17 mouse cellular contexts compared by ENCODE assay signal in genomic region chr10:126029441-126030114, GRCm38 (mm10).
DNase-seq lines count a peak whose midpoint lies in the region; ATAC-seq and TF ChIP-seq lines count a peak whose summit lies in the region.
"Had no signal": no experiment of that assay in that cellular context is flagged by ENCODE, and none has a peak within 500 bp of the region (broad histone marks: within the 10 kb centered on the region; RNA-seq: fewer than 3 reads in every experiment).

No protein-coding gene starts in this region.

- 35% methylated on average over 7 of the region's 7 CpGs for WGBS in forebrain, embryonic 13.5 days
- 13% methylated on average over 7 of the region's 7 CpGs for WGBS in limb, embryonic 13.5 days

- H3K9me3 ChIP-seq in forebrain, embryonic 13.5 days (replicated peaks) = no peaks in the 10 kb centered on the region
- no peaks in the 10 kb centered on the region for H3K9me3 ChIP-seq in limb, embryonic 13.5 days

- intact Hi-C loops in left cerebral cortex, postnatal 36 days (cut with DNase I) = no loop called here

- DNase-seq in heart, adult 11 months = peak; percentile 27
- no peak for DNase-seq in heart, postnatal 4 days
- peak; percentile 78 for DNase-seq in brain, embryonic 14.5 days (ENCODE audit: low read depth)
- DNase-seq in left cerebral cortex, postnatal 36 days (ENCODE audit: low spot score in 2 of 2) = no peak
- DNase-seq: adrenal gland, postnatal 10 days; B cell, adult 2 months; cerebellum, adult 18-20 months; gastrocnemius, postnatal 36 days; heart, postnatal 14 days; left cerebral cortex, postnatal 4 days; lung, postnatal 10 days; thymus, postnatal 4 days had no signal

- peak overlapping the region; percentile 34 for H3K4me2 ChIP-seq in forebrain, embryonic 13.5 days
- 0 out of 2 replicates have a peak overlapping the region, but pooled peaks have one; percentile 31 for H3K4me2 ChIP-seq in limb, embryonic 13.5 days (replicated peaks)
- H3K4me2 ChIP-seq: heart, embryonic 11.5 days had no signal

- no peak overlapping the region for H3K27ac ChIP-seq in forebrain, embryonic 13.5 days
- H3K27ac ChIP-seq in limb, embryonic 13.5 days = peak overlapping the region; percentile 82

- no peak overlapping the region for H3K9ac ChIP-seq in forebrain, embryonic 13.5 days
- no peak overlapping the region for H3K9ac ChIP-seq in limb, embryonic 13.5 days

- no peak for TF ChIP-seq CTCF in brain, embryonic 14.5 days (IDR thresholded peaks at IDR 0.05; ENCODE audit: borderline replicate concordance, extremely low read depth, insufficient read depth, insufficient read length)

- H3K4me3 ChIP-seq in forebrain, embryonic 13.5 days = no peak overlapping the region
- no peak overlapping the region for H3K4me3 ChIP-seq in limb, embryonic 13.5 days
- H3K4me3 ChIP-seq: erythroblast, embryonic 14.5 days had no signal

- H3K36me3 ChIP-seq in forebrain, embryonic 13.5 days (ENCODE audit: poor library complexity, severe bottlenecking) = no peaks in the 10 kb centered on the region
- H3K36me3 ChIP-seq in limb, embryonic 13.5 days = no peaks in the 10 kb centered on the region

- TF ChIP-seq POLR2A in brain, embryonic 14.5 days (IDR thresholded peaks at IDR 0.05; ENCODE audit: borderline replicate concordance, extremely low read depth, insufficient read depth, insufficient read length, poor library complexity, severe bottlenecking) = no peak

- H3K4me1 ChIP-seq in forebrain, embryonic 13.5 days = peaks cover 23% of the 10 kb centered on the region
- peaks cover 20% of the 10 kb centered on the region for H3K4me1 ChIP-seq in limb, embryonic 13.5 days

- peak; percentile 59; the same call in 1 of the 2 replicates for ATAC-seq in forebrain, embryonic 13.5 days
- peak; percentile 84 for ATAC-seq in limb, embryonic 13.5 days (ENCODE audit: low FRiP score, low read depth)
- no peak for ATAC-seq in granulocyte monocyte progenitor cell, adult 5-6 weeks (replicated peaks; ENCODE audit: poor library complexity, severe bottlenecking)

- no peaks in the 10 kb centered on the region for H3K27me3 ChIP-seq in forebrain, embryonic 13.5 days
- no peaks in the 10 kb centered on the region for H3K27me3 ChIP-seq in limb, embryonic 13.5 days

Comparison
In these comparisons a context has a peak if more than half of its experiments do, and no peak if none do; other contexts are left out.
1. DNase-seq: peak in heart, adult 11 months (single experiment) and brain, embryonic 14.5 days (single experiment); none in heart, postnatal 4 days (single experiment) and left cerebral cortex, postnatal 36 days (0 of 2).